Mouse (Mus musculus) CD4-positive naive resting alpha-beta T cell, adult 57 days (primary cell): Measurements from ENCODE around the gene Hykk. TPM values are rescaled to one million over a fixed set of nuclear protein-coding genes. Genes with fewer than 3 reads are reported as not detected.

Experiments used
- total RNA-seq: library from RNA; stranded (reverse); gene quantifications from one replicate; pipeline ENCODE4 v1.2.4, GENCODE M21; 2023

The Hykk gene
- 1.5 TPM for total RNA-seq

GRCm38 (mm10) chr9:54917010-54917677 is at the start of gene Hykk:
Hykk (plus strand) TSS chr9:54917283.

GRCm38 (mm10) chr9:54950575-54951321 is 33.7 kb downstream of the Hykk start, which contains the start of the genes Psma4 and AY074887:
Psma4 (plus strand) TSS chr9:54950790.
AY074887 (minus strand) TSS chr9:54950998.

DNA sequence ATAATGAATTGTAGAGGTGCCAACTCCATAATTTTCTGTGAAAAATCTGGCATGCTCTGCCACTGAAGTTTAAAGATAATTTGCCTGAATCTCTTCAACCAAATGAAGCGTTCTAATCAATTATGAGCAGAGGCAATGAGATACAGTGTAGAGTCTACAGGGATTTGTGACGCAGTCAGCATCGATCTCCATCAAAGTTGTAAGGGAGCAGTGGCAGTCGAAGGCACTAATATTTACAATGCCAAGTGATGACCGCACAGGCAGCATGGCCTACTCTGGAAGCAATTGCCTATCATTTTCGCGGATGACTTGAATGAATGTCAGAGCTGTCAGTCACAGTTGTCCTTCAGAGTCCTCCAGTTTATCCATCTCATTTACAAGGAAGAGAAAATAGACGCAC is 63.6 kb downstream of the Hykk start, which contains the start of gene Chrna5:
Gene Chrna5, plus strand, starts transcription at position 207 of the 400 bp plus-strand sequence.

Other genes starting within 250 kb of the Hykk start
- 15.8 TPM for gene Dnaja4, start 218.4 kb upstream of the Hykk start, total RNA-seq
- gene Wdr61, start 182.8 kb upstream of the Hykk start, total RNA-seq = 46.5 TPM
- not detected for gene Crabp1, start 152.5 kb upstream of the Hykk start, total RNA-seq
- 36.5 TPM for gene Ireb2, start 53.5 kb upstream of the Hykk start, total RNA-seq
- gene Psma4, start 33.5 kb downstream of the Hykk start, total RNA-seq = 102 TPM
- gene AY074887, start 33.7 kb downstream of the Hykk start, total RNA-seq = not detected
- gene Chrna5, start 63.6 kb downstream of the Hykk start, total RNA-seq = not detected
- not detected for gene Chrna3, start 109.3 kb downstream of the Hykk start, total RNA-seq
- gene Chrnb4, start 131.5 kb downstream of the Hykk start, total RNA-seq = 0.15 TPM
- gene Ube2q2, start 231.6 kb downstream of the Hykk start, total RNA-seq = 31.7 TPM